Mouse (Mus musculus): Measurements from ENCODE around the gene Atp6v0a1.

DNA sequence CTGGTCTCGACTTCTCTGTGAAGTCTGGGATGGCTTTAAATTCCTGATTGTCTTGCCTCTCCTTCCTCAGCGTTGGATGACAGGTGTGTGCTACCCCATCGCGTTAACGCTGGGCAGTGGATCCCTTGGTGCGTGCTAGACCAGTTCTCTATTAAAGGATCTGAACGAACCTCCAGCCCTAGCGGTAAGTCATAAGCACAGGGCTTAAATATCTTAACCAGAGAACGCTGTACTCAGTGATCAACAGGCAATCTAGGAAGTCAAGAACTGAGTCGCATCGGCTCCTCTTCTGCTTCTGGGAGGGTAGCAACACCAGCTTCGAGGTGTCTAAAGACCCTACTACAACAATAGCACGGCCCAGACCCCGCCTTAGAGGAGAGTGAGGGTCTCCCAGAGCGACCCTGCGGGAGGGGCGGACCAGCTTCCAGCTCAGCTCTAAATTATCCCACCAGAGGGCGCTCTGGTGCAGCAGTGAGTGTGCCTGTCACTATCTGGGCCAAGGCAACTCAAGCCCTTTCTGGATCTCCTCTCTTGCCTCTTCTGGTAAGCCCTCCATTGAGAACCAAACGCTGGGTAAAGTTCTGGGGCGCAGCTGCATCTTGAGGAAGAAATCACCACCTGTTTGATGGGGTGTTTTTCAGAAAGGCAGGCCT is 26.0 kb upstream of the Atp6v0a1 start:
- TF ChIP-seq POLR2A (IDR thresholded peaks at IDR 0.05; ENCODE audit: low read depth, low read length) (no peak), CTCF (conservative IDR thresholded peaks at IDR 0.05; ENCODE audit: insufficient read depth, insufficient read length, low read depth, low read length) (peak; percentile 90)

Measured in kidney, adult 2 months (tissue).